Mouse (Mus musculus) liver, adult 2 months (tissue): ENCODE measurements around the gene Ppp1r14b. TPM values are rescaled to one million over a fixed set of nuclear protein-coding genes. Genes with fewer than 3 reads are reported as not detected.

Experiments used
- DNase-seq: peaks from one replicate; pipeline ENCODE4 v3.0.0-alpha.2; 2011; ENCODE audit warnings: low read depth, low spot score; ENCODE audit errors: extremely low read depth
- H3K27ac ChIP-seq: fragments of 200-500 bp; replicated peaks from 2 replicates; pipeline ENCODE4 v1.5.1; 2012; ENCODE audit warnings: low read depth, mild to moderate bottlenecking, control low read depth, inconsistent platforms, low read length; ENCODE audit not compliant: insufficient read depth
- H3K27me3 ChIP-seq: fragments of 200-500 bp; 2 replicates; pipeline ENCODE4 v1.6.1; 2012; ENCODE audit warnings: mild to moderate bottlenecking, moderate library complexity, low read length, inconsistent platforms; ENCODE audit not compliant: control insufficient read depth, insufficient read depth
- H3K36me3 ChIP-seq: fragments of 200-500 bp; 2 replicates; pipeline ENCODE4 v1.6.1; 2012; ENCODE audit warnings: low read length, inconsistent platforms; ENCODE audit not compliant: control insufficient read depth, insufficient read depth
- H3K4me1 ChIP-seq: fragments of 200-500 bp; 2 replicates; pipeline ENCODE4 v1.6.1; 2011; ENCODE audit warnings: low read length; ENCODE audit not compliant: control insufficient read depth, insufficient read depth
- H3K4me3 ChIP-seq: fragments of 200-500 bp; 2 replicates; pipeline ENCODE4 v1.5.1; 2011; ENCODE audit warnings: low read depth, mild to moderate bottlenecking, control low read depth, low read length, moderate library complexity; ENCODE audit not compliant: insufficient read depth
- H3K79me2 ChIP-seq: fragments of 200-500 bp; 2 replicates; pipeline ENCODE4 v1.6.1; 2012; ENCODE audit warnings: inconsistent platforms, mild to moderate bottlenecking, low read length, moderate library complexity; ENCODE audit not compliant: control insufficient read depth, insufficient read depth
- H3K9ac ChIP-seq: fragments of 200-500 bp; 2 replicates; pipeline ENCODE4 v1.6.1; 2012; ENCODE audit warnings: low read depth, mild to moderate bottlenecking, control low read depth, inconsistent platforms, low read length
- CTCF ChIP-seq: fragments of 200-500 bp; IDR thresholded peaks from 2 replicates; pipeline ENCODE4 v1.5.1; 2011; ENCODE audit warnings: low read depth, low read length, control low read depth
- POLR2A ChIP-seq: fragments of 200-500 bp; IDR thresholded peaks from 2 replicates; pipeline ENCODE4 v1.6.1; 2011; ENCODE audit warnings: low read length, control low read depth; ENCODE audit not compliant: insufficient read depth; ENCODE audit errors: extremely low read depth
- WGBS: fragments of 180-500 bp; shearing (Covaris S2); methylation state at CpG from one replicate; pipeline ENCODE4 v1.1.7; 2018; 5-methylcytosine and 5-hydroxymethylcytosine counted together
- polyA plus RNA-seq: library from polyadenylated mRNA; depleted of rRNA; stranded (reverse); fragments of >200 nt; gene quantifications from 2 replicates; pipeline ENCODE4 v1.2.3, GENCODE M21; 2012
- total RNA-seq: library from RNA; depleted of rRNA; stranded (reverse); fragments of >200 nt; gene quantifications from 2 replicates; pipeline ENCODE4 v1.2.3, GENCODE M21; 2014

Ppp1r14b gene
- total and polyA plus RNA-seq, 2 experiments = 14.0 to 38.2 TPM

DNA sequence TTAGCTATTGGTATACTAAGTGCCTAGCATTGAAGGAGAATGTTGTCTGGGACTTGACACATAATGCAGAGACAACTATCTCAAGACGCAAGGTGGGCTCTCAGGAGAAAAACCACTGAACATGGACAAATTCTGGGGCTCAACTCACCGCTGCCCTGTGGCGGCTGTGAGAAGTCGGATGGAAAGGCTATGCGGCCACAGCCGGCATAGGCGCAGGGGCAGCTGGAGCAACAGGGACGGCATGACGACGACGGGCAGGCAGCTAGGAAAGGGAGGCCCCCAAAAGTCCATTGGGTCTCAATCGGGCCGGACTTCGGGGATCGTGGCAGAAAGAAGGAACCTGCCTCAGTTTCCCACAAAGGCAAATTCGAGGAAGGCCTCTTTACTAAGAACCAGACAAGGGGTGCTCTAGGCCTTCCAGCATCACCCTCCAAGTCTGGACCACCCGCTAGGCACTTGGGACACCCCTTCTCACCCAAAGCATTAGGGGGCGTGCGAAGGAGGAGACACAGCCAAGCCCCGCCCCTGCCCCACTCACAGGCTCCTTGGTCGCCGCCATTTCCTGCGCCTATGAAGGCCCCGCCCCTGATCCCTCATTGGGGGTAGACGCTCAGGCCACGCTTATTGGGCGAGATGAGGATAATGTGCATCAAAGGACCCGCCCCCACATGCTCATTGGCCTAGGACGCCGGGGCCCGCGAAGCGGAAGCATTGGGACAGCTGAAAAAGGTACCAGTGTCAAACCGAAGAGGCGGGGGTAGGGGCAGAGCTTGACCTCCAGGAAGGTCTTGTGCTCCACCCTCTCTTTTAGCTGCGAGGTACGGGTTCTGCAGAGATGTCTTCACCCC is 17.5 kb downstream of the Ppp1r14b start, which contains the start of gene Dnajc4:
Gene Dnajc4, minus strand, starts transcription at position 562 of the 848 bp plus-strand sequence.
- no peak for TF ChIP-seq CTCF
- TF ChIP-seq POLR2A = no peak
- Histone ChIP-seq H3K27ac (peak within 1 kb of the TSS; percentile 12; the same call in 1 of the 2 replicates), H3K4me3 (peak within 1 kb of the TSS; percentile 70), H3K36me3 (no peaks in the 10 kb centered on the region), H3K4me1 (peaks cover 15% of the 10 kb centered on the region), H3K27me3 (no peaks in the 10 kb centered on the region), H3K9ac (peak within 1 kb of the TSS; percentile 83), H3K79me2 (no peaks in the 10 kb centered on the region)
- WGBS = under 1% methylated on average over 37 of the region's 37 CpGs
- peak; percentile 87 for DNase-seq

GRCm38 (mm10) chr19:6993011-6993770 is 18.4 kb downstream of the Ppp1r14b start:
- Histone ChIP-seq H3K9ac (no peak overlapping the region), H3K79me2 (no peaks in the 10 kb centered on the region), H3K4me1 (peaks cover 13% of the 10 kb centered on the region), H3K27ac (no peak overlapping the region), H3K27me3 (no peaks in the 10 kb centered on the region), H3K36me3 (no peaks in the 10 kb centered on the region), H3K4me3 (no peak overlapping the region)
- DNase-seq = no peak
- 74% methylated on average over 14 of the region's 14 CpGs for WGBS
- TF ChIP-seq POLR2A (no peak), CTCF (no peak)

DNA sequence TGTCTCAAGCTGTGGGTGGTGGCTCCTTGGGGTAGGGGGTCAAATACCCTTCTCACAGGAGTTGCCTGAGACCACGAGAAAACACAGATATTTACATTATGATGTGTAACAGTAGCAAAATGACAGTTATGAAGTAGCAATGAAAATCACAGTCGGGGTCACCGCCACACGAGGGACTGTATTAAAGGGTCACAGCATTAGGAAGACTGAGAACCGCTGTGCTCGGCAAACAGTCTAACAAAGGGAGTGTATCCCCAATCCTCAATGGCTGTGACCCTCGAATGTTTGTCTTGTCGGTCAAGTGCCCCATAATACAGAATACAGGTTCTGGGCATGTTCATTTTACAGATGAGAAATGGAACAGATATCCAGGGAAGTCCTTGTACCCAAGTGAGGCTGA is 19.2 kb downstream of the Ppp1r14b start:
- H3K4me1 ChIP-seq = peaks cover 13% of the 10 kb centered on the region
- 92% methylated on average over 8 of the region's 8 CpGs for WGBS

GRCm38 (mm10) chr19:6994489-6994888 is 19.7 kb downstream of the Ppp1r14b start:
- Histone ChIP-seq H3K79me2 (no peaks in the 10 kb centered on the region), H3K4me3 (no peak overlapping the region), H3K4me1 (peaks cover 13% of the 10 kb centered on the region), H3K36me3 (no peaks in the 10 kb centered on the region), H3K9ac (no peak overlapping the region), H3K27me3 (no peaks in the 10 kb centered on the region), H3K27ac (no peak overlapping the region)
- WGBS = 90% methylated on average over 8 of the region's 8 CpGs
- TF ChIP-seq CTCF (no peak), POLR2A (no peak)
- DNase-seq = no peak

More for the DNA sequence above, 19.2 kb downstream of the Ppp1r14b start:
- Histone ChIP-seq H3K9ac (no peak overlapping the region), H3K4me3 (no peak overlapping the region), H3K36me3 (no peaks in the 10 kb centered on the region), H3K27ac (no peak overlapping the region), H3K79me2 (no peaks in the 10 kb centered on the region), H3K27me3 (no peaks in the 10 kb centered on the region)
- DNase-seq = no peak
- TF ChIP-seq CTCF (no peak), POLR2A (no peak)

- WGBS = 38% methylated on average over 21 of the region's 21 CpGs
- H3K27ac ChIP-seq = peak overlapping the region; percentile 28; the same call in 1 of the 2 replicates
- no peaks in the 10 kb centered on the region for H3K36me3 ChIP-seq
- DNase-seq = no peak
- H3K4me1 ChIP-seq = peaks cover 13% of the 10 kb centered on the region
- H3K9ac ChIP-seq = peak overlapping the region; percentile 55
- H3K27me3 ChIP-seq = no peaks in the 10 kb centered on the region
- TF ChIP-seq CTCF = no peak
- no peak for TF ChIP-seq POLR2A
- peak overlapping the region; percentile 64 for H3K4me3 ChIP-seq
- H3K79me2 ChIP-seq = no peaks in the 10 kb centered on the region
Measured at GRCm38 (mm10) chr19:6995255-6995991, 20.7 kb downstream of the Ppp1r14b start.
